Mouse (Mus musculus) intestine, postnatal 0 days (tissue): ENCODE data around the gene Prox1. TPM values are rescaled to one million over a fixed set of nuclear protein-coding genes. Genes with fewer than 3 reads are reported as not detected.

Experiments
- ATAC-seq: fragments of 200-750 bp; cut with Nextera tagmentation; 2 replicates; pipeline ENCODE4 v1.8.0; 2017; ENCODE audit warnings: mild to moderate bottlenecking, moderate TSS enrichment, moderate library complexity
- H3K27ac ChIP-seq: fragments of 300-500 bp; sonication (generic); 2 replicates; pipeline ENCODE4 v1.5.1; 2014; ENCODE audit warnings: mild to moderate bottlenecking, low read depth, low read length, moderate library complexity
- H3K27me3 ChIP-seq: fragments of 300-500 bp; sonication (generic); replicated peaks from 2 replicates; pipeline ENCODE4 v1.6.1; 2014; ENCODE audit warnings: low read length, mixed read lengths; ENCODE audit not compliant: control insufficient read depth, insufficient read depth
- H3K36me3 ChIP-seq: fragments of 300-500 bp; sonication (generic); 2 replicates; pipeline ENCODE4 v1.6.1; 2014; ENCODE audit warnings: mild to moderate bottlenecking, moderate library complexity; ENCODE audit not compliant: control insufficient read depth, insufficient read depth
- H3K4me1 ChIP-seq: fragments of 300-500 bp; sonication (generic); replicated peaks from 2 replicates; pipeline ENCODE4 v1.6.1; 2014; ENCODE audit warnings: antibody characterized with exemption, low read length, mixed read lengths; ENCODE audit not compliant: control insufficient read depth, insufficient read depth
- H3K4me2 ChIP-seq: fragments of 300-500 bp; sonication (generic); replicated peaks from 2 replicates; pipeline ENCODE4 v1.6.1; 2014; ENCODE audit warnings: low read depth, mild to moderate bottlenecking, moderate library complexity
- H3K4me3 ChIP-seq: fragments of 300-500 bp; sonication (generic); 2 replicates; pipeline ENCODE4 v1.5.1; 2014; ENCODE audit warnings: low read depth, low read length
- H3K9ac ChIP-seq: fragments of 300-500 bp; sonication (generic); 2 replicates; pipeline ENCODE4 v1.6.1; 2014; ENCODE audit warnings: mild to moderate bottlenecking, low read depth, low read length
- H3K9me3 ChIP-seq: fragments of 300-500 bp; sonication (generic); 2 replicates; pipeline ENCODE4 v1.6.1; 2016; ENCODE audit warnings: mixed run types; ENCODE audit not compliant: control insufficient read depth
- CTCF ChIP-seq: sonication (generic); IDR thresholded peaks from 2 replicates; pipeline ENCODE4 v1.5.1; 2016; ENCODE audit warnings: low read depth, mild to moderate bottlenecking, control low read depth, antibody characterized with exemption, moderate library complexity
- WGBS: fragments of 180-500 bp; shearing (Covaris S2); extraction: QIAGEN DNeasy Blood & Tissue Kit; methylation state at CpG from one replicate; pipeline ENCODE4 v1.1.7; 2014; 5-methylcytosine and 5-hydroxymethylcytosine counted together
- polyA plus RNA-seq: library from polyadenylated mRNA; unstranded; fragments of >200 nt; fragmentation: Nextera tagmentation; extraction: Ambion mirVana; gene quantifications from 2 replicates; pipeline ENCODE4 v1.2.1, GENCODE M21; 2015

The Prox1 gene
- polyA plus RNA-seq, 1 experiment from 2014 or later: 1.4 TPM

GRCm38 (mm10) chr1:190092076-190092475 lies 78.4 kb downstream of the Prox1 start:
- WGBS: 93% methylated on average over 7 of the region's 7 CpGs
- Histone ChIP-seq H3K4me3 (no peak overlapping the region), H3K27ac (no peak overlapping the region), H3K4me2 (no peak overlapping the region), H3K4me1 (no peaks in the 10 kb centered on the region), H3K36me3 (no peaks in the 10 kb centered on the region), H3K9me3 (no peaks in the 10 kb centered on the region), H3K27me3 (no peaks in the 10 kb centered on the region), H3K9ac (no peak overlapping the region)
- TF ChIP-seq CTCF: no peak
- ATAC-seq: no peak

GRCm38 (mm10) chr1:190088929-190089328 lies 81.6 kb downstream of the Prox1 start:
- Histone ChIP-seq H3K9me3 (no peaks in the 10 kb centered on the region), H3K4me3 (no peak overlapping the region), H3K36me3 (no peaks in the 10 kb centered on the region), H3K27me3 (no peaks in the 10 kb centered on the region), H3K4me2 (no peak overlapping the region), H3K9ac (no peak overlapping the region), H3K27ac (no peak overlapping the region), H3K4me1 (no peaks in the 10 kb centered on the region)
- no peak for ATAC-seq
- no peak for TF ChIP-seq CTCF
- whole genome bisulfite sequencing: 39% methylated on average over 2 of the region's 2 CpGs

GRCm38 (mm10) chr1:190085703-190086102 lies 84.8 kb downstream of the Prox1 start:
- no peak overlapping the region for H3K4me2 ChIP-seq
- H3K36me3 ChIP-seq: no peaks in the 10 kb centered on the region
- TF ChIP-seq CTCF: no peak
- H3K9me3 ChIP-seq: no peaks in the 10 kb centered on the region
- H3K27ac ChIP-seq: no peak overlapping the region
- no peak overlapping the region for H3K9ac ChIP-seq
- ATAC-seq: no peak
- H3K4me3 ChIP-seq: no peak overlapping the region
- WGBS: 75% methylated on average over 7 of the region's 7 CpGs
- H3K4me1 ChIP-seq: no peaks in the 10 kb centered on the region
- H3K27me3 ChIP-seq: no peaks in the 10 kb centered on the region

DNA sequence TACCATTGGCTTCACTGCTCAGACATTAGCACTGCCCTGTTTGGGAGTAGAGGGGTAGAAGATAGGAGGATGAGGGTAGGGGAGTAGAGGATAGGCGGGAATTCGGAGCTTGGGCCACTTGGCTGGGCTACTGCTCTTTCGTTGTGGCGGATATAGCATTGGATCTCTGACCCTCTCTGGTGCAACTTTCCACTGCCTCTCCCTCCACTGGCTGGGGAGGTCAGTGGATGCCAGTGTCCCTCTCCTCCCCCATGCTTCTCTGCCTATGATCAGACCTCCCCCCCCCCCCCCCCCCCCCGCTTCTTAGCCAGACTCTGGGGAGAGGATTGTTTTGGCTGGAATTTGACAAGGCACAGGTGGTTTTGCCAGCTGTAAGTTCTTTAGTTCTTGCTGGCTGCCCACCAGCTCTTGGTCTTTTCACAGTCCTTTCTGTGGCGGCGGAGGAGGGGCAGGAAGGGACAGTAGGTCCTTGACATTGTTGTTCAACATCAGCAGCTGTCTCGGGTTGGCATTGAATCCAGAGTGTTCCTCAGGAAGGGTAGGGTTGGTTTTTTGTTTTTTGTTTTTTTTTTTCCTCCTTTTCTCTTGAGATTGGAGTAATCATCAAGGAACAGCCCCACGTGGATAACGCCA lies 90.8 kb downstream of the Prox1 start:
- Histone ChIP-seq H3K9ac (no peak overlapping the region), H3K27me3 (no peaks in the 10 kb centered on the region), H3K4me1 (no peaks in the 10 kb centered on the region), H3K36me3 (no peaks in the 10 kb centered on the region), H3K4me3 (no peak overlapping the region), H3K4me2 (no peak overlapping the region), H3K9me3 (no peaks in the 10 kb centered on the region), H3K27ac (no peak overlapping the region)
- 84% methylated on average over 9 of the region's 10 CpGs for WGBS
- no peak for TF ChIP-seq CTCF
- ATAC-seq: no peak

- Histone ChIP-seq H3K9me3 (no peaks in the 10 kb centered on the region), H3K4me1 (no peaks in the 10 kb centered on the region), H3K36me3 (no peaks in the 10 kb centered on the region), H3K27me3 (no peaks in the 10 kb centered on the region), H3K4me3 (no peak overlapping the region), H3K27ac (no peak overlapping the region), H3K9ac (no peak overlapping the region), H3K4me2 (no peak overlapping the region)
- no peak for ATAC-seq
- no peak for TF ChIP-seq CTCF
- WGBS: 71% methylated on average over 11 of the region's 11 CpGs
These were observed 93.9 kb downstream of the Prox1 start for GRCm38 (mm10) chr1:190076601-190077000.

Other genes with a start within 250 kb of the Prox1 start
- 47.1 and 48.1 TPM in 2 replicates for gene Smyd2, start 248.4 kb downstream of the Prox1 start, polyA plus RNA-seq